Mouse (Mus musculus) embryonic facial prominence, embryonic 15.5 days (tissue): ENCODE data around the gene Plac8. TPM values are rescaled to one million over a fixed set of nuclear protein-coding genes. Genes with fewer than 3 reads are reported as not detected.

Experiments used
- ATAC-seq: fragments of 200-750 bp; cut with Nextera tagmentation; 2 replicates; pipeline ENCODE4 v1.8.0; 2017; ENCODE audit warnings: low read depth, moderate TSS enrichment; ENCODE audit not compliant: insufficient number of reproducible peaks, low FRiP score, low TSS enrichment
- H3K27ac ChIP-seq: fragments of 300-500 bp; sonication (generic); replicated peaks from 2 replicates; pipeline ENCODE4 v1.5.1; 2015; ENCODE audit warnings: mild to moderate bottlenecking, inconsistent platforms
- H3K27me3 ChIP-seq: fragments of 300-500 bp; sonication (generic); 2 replicates; pipeline ENCODE4 v1.6.1; 2015; ENCODE audit warnings: inconsistent platforms
- H3K36me3 ChIP-seq: fragments of 300-500 bp; sonication (generic); 2 replicates; pipeline ENCODE4 v1.6.1; 2015; ENCODE audit warnings: mild to moderate bottlenecking, inconsistent platforms
- H3K4me1 ChIP-seq: fragments of 300-500 bp; sonication (generic); 2 replicates; pipeline ENCODE4 v1.6.1; 2015; ENCODE audit warnings: inconsistent platforms
- H3K4me2 ChIP-seq: fragments of 300-500 bp; sonication (generic); replicated peaks from 2 replicates; pipeline ENCODE4 v1.6.1; 2015; ENCODE audit warnings: mild to moderate bottlenecking, inconsistent platforms
- H3K4me3 ChIP-seq: fragments of 300-500 bp; sonication (generic); replicated peaks from 2 replicates; pipeline ENCODE4 v1.5.1; 2015; ENCODE audit warnings: mild to moderate bottlenecking, inconsistent platforms
- H3K9ac ChIP-seq: fragments of 300-500 bp; sonication (generic); 2 replicates; pipeline ENCODE4 v1.6.1; 2015; ENCODE audit warnings: inconsistent platforms
- H3K9me3 ChIP-seq: fragments of 300-500 bp; sonication (generic); replicated peaks from 2 replicates; pipeline ENCODE4 v1.6.1; 2016; ENCODE audit warnings: inconsistent platforms
- whole genome bisulfite sequencing: fragments of 180-500 bp; shearing (Covaris S2); methylation state at CpG from one replicate; pipeline ENCODE4 v1.1.7; 2015; 5-methylcytosine and 5-hydroxymethylcytosine counted together
- polyA plus RNA-seq: library from polyadenylated mRNA; unstranded; fragments of >200 nt; fragmentation: Nextera tagmentation; extraction: Ambion mirVana; gene quantifications from 2 replicates; pipeline ENCODE4 v1.2.1, GENCODE M21; 2015

The Plac8 gene
- polyA plus RNA-seq, 1 experiment from 2014 or later: 9.8 TPM

GRCm38 (mm10) chr5:100526164-100526563 is 45.9 kb downstream of the Plac8 start:
- Histone ChIP-seq H3K4me2 (no peak overlapping the region), H3K4me3 (no peak overlapping the region), H3K27me3 (no peaks in the 10 kb centered on the region), H3K9me3 (no peaks in the 10 kb centered on the region), H3K27ac (no peak overlapping the region), H3K9ac (no peak overlapping the region), H3K4me1 (no peaks in the 10 kb centered on the region), H3K36me3 (peaks cover 24% of the 10 kb centered on the region)
- ATAC-seq: 0 out of 2 replicates have a peak, but pooled peaks have one; percentile 47
- WGBS: 75% methylated on average over 7 of the region's 7 CpGs

- no peak overlapping the region for H3K9ac ChIP-seq
- H3K27me3 ChIP-seq: no peaks in the 10 kb centered on the region
- no peak overlapping the region for H3K4me3 ChIP-seq
- peaks cover under 1% of the 10 kb centered on the region; the same call in 1 of the 2 replicates for H3K4me1 ChIP-seq
- no peak for ATAC-seq
- 0 out of 2 replicates have a peak overlapping the region, but pooled peaks have one; percentile 13 for H3K27ac ChIP-seq
- peaks cover 19% of the 10 kb centered on the region for H3K36me3 ChIP-seq
- H3K9me3 ChIP-seq: no peaks in the 10 kb centered on the region
- no peak overlapping the region for H3K4me2 ChIP-seq
- WGBS: 80% methylated on average over 3 of the region's 3 CpGs
Measured at GRCm38 (mm10) chr5:100525620-100526019, 46.4 kb downstream of the Plac8 start.

GRCm38 (mm10) chr5:100524921-100525320 is 47.1 kb downstream of the Plac8 start:
- Histone ChIP-seq H3K27ac (no peak overlapping the region), H3K4me3 (no peak overlapping the region), H3K9me3 (no peaks in the 10 kb centered on the region), H3K4me1 (peaks cover 7% of the 10 kb centered on the region), H3K36me3 (peaks cover 12% of the 10 kb centered on the region), H3K9ac (no peak overlapping the region), H3K4me2 (no peak overlapping the region), H3K27me3 (no peaks in the 10 kb centered on the region)
- no peak for ATAC-seq
- WGBS: 92% methylated on average over 9 of the region's 9 CpGs

GRCm38 (mm10) chr5:100523331-100523730 is 48.7 kb downstream of the Plac8 start:
- no peaks in the 10 kb centered on the region for H3K9me3 ChIP-seq
- no peak overlapping the region for H3K9ac ChIP-seq
- ATAC-seq: no peak
- no peak overlapping the region for H3K4me2 ChIP-seq
- H3K36me3 ChIP-seq: no peaks in the 10 kb centered on the region
- WGBS: 94% methylated on average over 1 of the region's 1 CpGs
- H3K4me3 ChIP-seq: no peak overlapping the region
- no peaks in the 10 kb centered on the region for H3K27me3 ChIP-seq
- no peak overlapping the region for H3K27ac ChIP-seq
- H3K4me1 ChIP-seq: peaks cover 14% of the 10 kb centered on the region

- Histone ChIP-seq H3K9ac (no peak overlapping the region), H3K9me3 (no peaks in the 10 kb centered on the region), H3K36me3 (no peaks in the 10 kb centered on the region), H3K4me3 (no peak overlapping the region), H3K27me3 (no peaks in the 10 kb centered on the region), H3K4me1 (peaks cover 18% of the 10 kb centered on the region), H3K4me2 (peak overlapping the region; percentile 13; the same call in 1 of the 2 replicates), H3K27ac (no peak overlapping the region)
- WGBS: 78% methylated on average over 2 of the region's 2 CpGs
- no peak for ATAC-seq
Measured at GRCm38 (mm10) chr5:100520223-100520622, 51.8 kb downstream of the Plac8 start.

- Histone ChIP-seq H3K9ac (peak overlapping the region; percentile 74), H3K4me2 (peak overlapping the region; percentile 59), H3K36me3 (no peaks in the 10 kb centered on the region), H3K27me3 (no peaks in the 10 kb centered on the region), H3K9me3 (no peaks in the 10 kb centered on the region), H3K27ac (peak overlapping the region; percentile 83; the same call in 1 of the 2 replicates), H3K4me1 (peaks cover 18% of the 10 kb centered on the region), H3K4me3 (peak overlapping the region; percentile 64)
- ATAC-seq: no peak
- 6% methylated on average over 5 of the region's 5 CpGs for WGBS
Measured at GRCm38 (mm10) chr5:100519027-100519411, 53.0 kb downstream of the Plac8 start.

- H3K4me3 ChIP-seq: peak within 1 kb of the TSS; percentile 64
- H3K36me3 ChIP-seq: no peaks in the 10 kb centered on the region
- peaks cover 18% of the 10 kb centered on the region for H3K4me1 ChIP-seq
Measured at GRCm38 (mm10) chr5:100518049-100519026, 53.7 kb downstream of the Plac8 start, which contains the start of gene Cops4. TSS of gene Cops4 (plus strand) at chr5:100518309.

GRCm38 (mm10) chr5:100512576-100512975 is 59.5 kb downstream of the Plac8 start:
- H3K36me3 ChIP-seq: no peaks in the 10 kb centered on the region
- no peak overlapping the region for H3K4me3 ChIP-seq
- H3K9ac ChIP-seq: no peak overlapping the region
- H3K9me3 ChIP-seq: no peaks in the 10 kb centered on the region
- H3K27me3 ChIP-seq: no peaks in the 10 kb centered on the region
- peaks cover 2% of the 10 kb centered on the region; the same call in 1 of the 2 replicates for H3K4me1 ChIP-seq
- H3K4me2 ChIP-seq: no peak overlapping the region
- ATAC-seq: no peak
- no peak overlapping the region for H3K27ac ChIP-seq

More at GRCm38 (mm10) chr5:100518049-100519026, 53.7 kb downstream of the Plac8 start, which contains the start of gene Cops4:
- no peaks in the 10 kb centered on the region for H3K9me3 ChIP-seq
- under 1% methylated on average over 64 of the region's 64 CpGs for WGBS
- H3K27ac ChIP-seq: peak within 1 kb of the TSS; percentile 83
- no peaks in the 10 kb centered on the region for H3K27me3 ChIP-seq
- peak within 1 kb of the TSS; percentile 74 for H3K9ac ChIP-seq
- peak within 1 kb of the TSS; percentile 59 for H3K4me2 ChIP-seq
- peak; percentile 100 for ATAC-seq

DNA sequence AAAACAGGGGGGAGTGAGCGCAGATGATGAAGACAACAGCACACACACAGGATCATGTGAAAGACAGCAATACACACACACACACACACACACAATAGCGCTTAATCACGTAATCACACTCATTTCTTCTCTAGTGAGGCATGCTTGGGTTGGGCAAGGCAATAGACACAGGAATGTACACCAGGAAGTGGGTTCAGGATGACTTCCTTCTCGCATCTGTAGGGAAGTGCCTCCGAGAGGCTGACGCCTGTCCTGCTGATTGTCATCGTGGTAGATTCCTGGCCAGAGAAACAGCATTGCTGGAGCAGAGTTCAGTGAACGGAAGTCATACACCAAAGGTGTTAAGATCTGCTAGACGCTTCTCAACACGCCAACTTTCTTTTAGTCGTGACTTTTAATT is 62.8 kb downstream of the Plac8 start:
- no peak overlapping the region for H3K4me3 ChIP-seq
- no peak overlapping the region for H3K27ac ChIP-seq
- H3K9me3 ChIP-seq: no peaks in the 10 kb centered on the region
- no peak for ATAC-seq
- no peak overlapping the region for H3K9ac ChIP-seq
- WGBS: 71% methylated on average over 11 of the region's 11 CpGs
- H3K4me2 ChIP-seq: no peak overlapping the region
- no peaks in the 10 kb centered on the region for H3K27me3 ChIP-seq
- no peaks in the 10 kb centered on the region for H3K36me3 ChIP-seq
- no peaks in the 10 kb centered on the region for H3K4me1 ChIP-seq
